Mouse (Mus musculus) testis, adult 2 months (tissue): ENCODE measurements around the gene Specc1.

Source experiments
- CTCF ChIP-seq: fragments of 200-500 bp; IDR thresholded peaks from 2 replicates; pipeline ENCODE4 v1.5.1; 2012; ENCODE audit warnings: low read depth, mild to moderate bottlenecking, inconsistent platforms, low read length, moderate library complexity; ENCODE audit not compliant: control insufficient read depth, insufficient read depth, insufficient replicate concordance
- POLR2A ChIP-seq: fragments of 200-500 bp; IDR thresholded peaks from 2 replicates; pipeline ENCODE4 v1.6.1; 2012; ENCODE audit warnings: low read depth, mild to moderate bottlenecking, inconsistent platforms, low read length, moderate library complexity; ENCODE audit not compliant: control insufficient read depth

DNA sequence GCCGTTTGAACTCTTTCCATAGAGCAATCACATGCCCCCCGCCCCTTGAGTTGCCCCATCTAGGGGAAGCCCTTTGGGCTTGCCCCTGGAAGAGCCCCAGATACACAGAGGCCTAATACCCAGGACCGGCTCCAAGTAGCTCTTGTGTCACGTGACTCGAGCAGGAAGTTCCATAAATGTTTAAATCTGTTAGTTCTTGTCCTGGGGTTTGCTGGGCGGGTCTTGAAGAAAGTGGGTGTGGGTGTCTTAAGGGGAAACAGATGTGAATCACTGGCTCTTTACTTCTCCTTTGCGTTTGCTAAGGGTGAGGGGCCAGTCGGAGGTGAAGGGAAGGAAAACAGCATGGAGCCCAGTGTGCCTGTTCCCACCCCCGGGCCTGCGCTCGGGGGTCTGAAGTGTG, 294.5 kb downstream of the Specc1 start:
- TF ChIP-seq CTCF = no peak
- no peak for TF ChIP-seq POLR2A
